Mouse (Mus musculus) E14TG2a.4 (cell line): ENCODE measurements around the gene Sept9.
A peak's percentile ranks its signal among the peaks of the same experiment; 100 is the strongest.

Experiments used
- CTCF ChIP-seq: conservative IDR thresholded peaks from 2 replicates; pipeline ENCODE4 v1.5.1; 2014; ENCODE audit warnings: low read length
- NANOG ChIP-seq: IDR thresholded peaks from 2 replicates; pipeline ENCODE4 v1.6.1; 2014; ENCODE audit warnings: borderline replicate concordance, low read length, mixed read lengths

- peak; percentile 56 for TF ChIP-seq CTCF
- no peak for TF ChIP-seq NANOG
Measured at GRCm38 (mm10) chr11:117224804-117225203, 25.3 kb downstream of the Sept9 start.
